Mouse (Mus musculus): ENCODE measurements around the gene Traf3ip1. TPM values are rescaled to one million over a fixed set of nuclear protein-coding genes. Genes with fewer than 3 reads are reported as not detected.

The Traf3ip1 gene
- polyA plus RNA-seq, 1 experiment from 2014 or later: 8.0 TPM

DNA sequence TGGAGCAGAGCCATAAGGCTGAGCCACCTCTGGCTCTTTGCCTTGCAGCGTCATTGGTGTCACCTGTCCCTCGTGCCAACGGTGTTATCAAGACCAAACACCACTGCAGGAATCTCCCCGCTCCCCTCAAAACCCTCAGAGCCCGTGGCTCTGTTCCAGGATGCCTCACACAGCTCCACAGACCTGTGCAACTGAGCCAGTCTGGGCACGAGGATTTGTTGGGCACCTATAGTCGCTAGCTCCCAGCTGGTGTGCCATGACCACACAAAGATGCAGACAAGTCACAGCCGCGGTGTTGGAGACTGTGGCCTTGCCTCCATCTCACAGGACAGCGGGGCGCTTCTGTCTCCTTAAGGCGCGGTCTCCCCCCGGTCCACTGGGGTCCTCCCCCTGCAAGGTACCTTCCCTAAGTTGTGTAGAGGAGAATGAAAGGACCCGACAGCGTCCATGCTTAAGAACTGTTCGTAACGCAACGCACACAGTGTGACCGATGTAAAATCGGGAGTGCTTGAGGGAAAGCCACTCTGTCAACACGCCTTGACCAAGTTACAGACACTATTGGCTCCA lies 45.3 kb downstream of the Traf3ip1 start:
- peak overlapping the region; percentile 43 for H3K9ac ChIP-seq
- H3K4me3 ChIP-seq (ENCODE audit: low read depth, low read length): peak overlapping the region; percentile 81
- H3K27ac ChIP-seq (ENCODE audit: low read depth): 0 out of 2 replicates have a peak overlapping the region, but pooled peaks have one; percentile 16
- H3K27me3 ChIP-seq (ENCODE audit: insufficient read depth, low read length): peaks cover 13% of the 10 kb centered on the region; the same call in 1 of the 2 replicates
- peak; percentile 20 for DNase-seq
- WGBS: 1% methylated on average over 22 of the region's 22 CpGs
- no peaks in the 10 kb centered on the region for H3K9me3 ChIP-seq (ENCODE audit: low read depth, low read length)
- peak overlapping the region; percentile 97 for H3K4me2 ChIP-seq
- H3K36me3 ChIP-seq (ENCODE audit: insufficient read depth): peaks cover 3% of the 10 kb centered on the region; the same call in 1 of the 2 replicates
- ATAC-seq (ENCODE audit: insufficient read depth): peak; percentile 42
- peaks cover 6% of the 10 kb centered on the region for H3K4me1 ChIP-seq (ENCODE audit: insufficient read depth)
- no peak for TF ChIP-seq CTCF (IDR thresholded peaks at IDR 0.05; ENCODE audit: low read depth)

DNA sequence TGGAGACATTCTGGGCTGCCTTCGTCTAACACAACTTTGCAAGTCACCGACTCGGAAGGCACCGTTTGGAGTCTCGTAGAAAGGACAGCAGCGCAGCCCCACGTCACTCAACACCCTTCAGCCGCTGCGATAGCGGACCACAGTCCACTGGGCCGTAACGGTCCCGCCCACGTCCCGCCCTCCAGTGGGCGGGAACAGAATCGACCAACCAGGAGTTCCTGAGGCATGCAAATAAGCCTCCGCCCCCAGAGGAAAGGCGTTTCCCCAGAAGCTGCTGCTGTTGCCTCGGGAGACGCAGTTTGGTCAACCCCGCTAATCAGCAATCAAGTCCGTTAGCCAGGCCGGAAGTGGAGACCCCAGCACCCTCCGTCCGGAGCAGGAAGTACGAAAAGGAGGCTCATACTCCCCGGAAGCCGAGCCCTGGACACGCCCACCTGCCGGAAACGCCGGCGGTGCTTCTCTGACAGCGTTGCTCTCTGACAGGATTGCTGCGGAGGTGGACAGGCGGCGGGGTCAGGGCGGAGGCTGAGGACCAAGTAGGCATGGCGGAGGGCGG lies 45.9 kb downstream of the Traf3ip1 start, which contains the start of gene Asb1:
TSS of gene Asb1 (plus strand) at position 274 of the 556 bp plus-strand sequence.
- ATAC-seq (ENCODE audit: insufficient read depth) (peak; percentile 98), DNase-seq (peak; percentile 99)
- peaks cover 8% of the 10 kb centered on the region for H3K36me3 ChIP-seq (ENCODE audit: insufficient read depth)
- H3K27me3 ChIP-seq (ENCODE audit: insufficient read depth, low read length): peaks cover 13% of the 10 kb centered on the region; the same call in 1 of the 2 replicates
- H3K9me3 ChIP-seq (ENCODE audit: low read depth, low read length): no peaks in the 10 kb centered on the region
- H3K4me3 ChIP-seq (ENCODE audit: low read depth, low read length): peak within 1 kb of the TSS; percentile 81
- peak; percentile 56 for TF ChIP-seq CTCF (IDR thresholded peaks at IDR 0.05; ENCODE audit: low read depth)
- H3K27ac ChIP-seq (ENCODE audit: low read depth): 0 out of 2 replicates have a peak within 1 kb of the TSS, but pooled peaks have one; percentile 30
- H3K4me1 ChIP-seq (ENCODE audit: insufficient read depth): peaks cover 6% of the 10 kb centered on the region
- H3K9ac ChIP-seq: peak within 1 kb of the TSS; percentile 67
- H3K4me2 ChIP-seq: peak within 1 kb of the TSS; percentile 97
- under 1% methylated on average over 41 of the region's 41 CpGs for WGBS

DNA sequence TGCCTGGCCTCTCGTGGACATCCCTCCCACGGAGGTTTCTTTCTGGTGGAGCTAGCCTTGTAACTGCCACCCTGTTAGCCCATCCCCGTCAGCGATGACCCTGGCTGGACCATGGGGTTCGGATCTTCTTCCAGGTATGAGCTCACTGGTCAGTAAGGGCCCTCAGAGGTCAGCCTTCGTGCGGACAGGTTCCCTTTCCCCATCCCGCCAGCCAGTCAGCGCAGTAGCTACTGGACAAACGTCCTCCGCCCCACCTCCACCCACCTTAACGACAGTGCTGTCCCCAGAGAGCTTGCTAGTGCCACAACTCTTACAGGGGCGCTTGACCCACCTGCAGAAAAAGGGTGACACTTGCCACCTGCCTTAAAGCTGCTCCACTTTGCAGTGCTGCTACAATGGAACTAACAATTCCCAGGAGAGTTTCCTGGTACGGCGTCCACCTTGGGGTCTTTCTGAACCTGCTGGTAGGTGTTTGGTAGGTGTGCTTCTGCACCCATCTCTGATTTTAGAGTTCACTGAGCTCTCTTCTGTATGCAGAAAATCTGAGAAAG lies 46.7 kb downstream of the Traf3ip1 start:
- DNase-seq (no peak), ATAC-seq (ENCODE audit: insufficient read depth) (no peak)
- Histone ChIP-seq H3K36me3 (ENCODE audit: insufficient read depth) (peaks cover 13% of the 10 kb centered on the region), H3K9me3 (ENCODE audit: low read depth, low read length) (no peaks in the 10 kb centered on the region), H3K27me3 (ENCODE audit: insufficient read depth, low read length) (peaks cover 13% of the 10 kb centered on the region; the same call in 1 of the 2 replicates), H3K27ac (ENCODE audit: low read depth) (0 out of 2 replicates have a peak overlapping the region, but pooled peaks have one; percentile 30), H3K9ac (peak overlapping the region; percentile 67), H3K4me3 (ENCODE audit: low read depth, low read length) (peak overlapping the region; percentile 81), H3K4me2 (peak overlapping the region; percentile 97), H3K4me1 (ENCODE audit: insufficient read depth) (peaks cover 6% of the 10 kb centered on the region)
- no peak for TF ChIP-seq CTCF (IDR thresholded peaks at IDR 0.05; ENCODE audit: low read depth)
- 13% methylated on average over 15 of the region's 15 CpGs for WGBS

DNA sequence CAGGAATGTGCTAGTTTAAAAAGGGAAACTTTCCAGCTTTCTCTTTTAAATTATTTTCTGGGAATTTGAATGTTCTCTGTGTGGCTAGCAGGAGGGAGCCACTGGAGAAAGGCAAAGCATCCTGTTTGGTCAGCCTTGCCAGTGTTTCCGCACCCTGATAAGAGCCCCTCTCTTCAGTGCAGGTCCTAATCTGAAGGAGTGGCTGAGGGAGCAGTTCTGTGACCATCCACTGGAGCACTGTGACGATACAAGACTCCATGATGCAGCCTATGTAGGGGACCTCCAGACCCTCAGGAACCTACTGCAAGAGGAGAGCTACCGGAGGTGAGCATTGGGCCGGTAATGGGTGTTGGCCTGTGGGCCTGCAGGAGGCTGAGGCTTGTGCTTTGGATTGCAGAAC lies 49.5 kb downstream of the Traf3ip1 start:
- no peaks in the 10 kb centered on the region for H3K9me3 ChIP-seq (ENCODE audit: low read depth, low read length)
- H3K9ac ChIP-seq: no peak overlapping the region
- H3K27ac ChIP-seq (ENCODE audit: low read depth): no peak overlapping the region
- peaks cover 6% of the 10 kb centered on the region for H3K4me1 ChIP-seq (ENCODE audit: insufficient read depth)
- ATAC-seq (ENCODE audit: insufficient read depth): no peak
- DNase-seq: no peak
- no peak for TF ChIP-seq CTCF (IDR thresholded peaks at IDR 0.05; ENCODE audit: low read depth)
- peaks cover 29% of the 10 kb centered on the region for H3K36me3 ChIP-seq (ENCODE audit: insufficient read depth)
- H3K27me3 ChIP-seq (ENCODE audit: insufficient read depth, low read length): peaks cover 9% of the 10 kb centered on the region; the same call in 1 of the 2 replicates
- H3K4me2 ChIP-seq: no peak overlapping the region
- WGBS: 80% methylated on average over 4 of the region's 4 CpGs
- H3K4me3 ChIP-seq (ENCODE audit: low read depth, low read length): no peak overlapping the region

DNA sequence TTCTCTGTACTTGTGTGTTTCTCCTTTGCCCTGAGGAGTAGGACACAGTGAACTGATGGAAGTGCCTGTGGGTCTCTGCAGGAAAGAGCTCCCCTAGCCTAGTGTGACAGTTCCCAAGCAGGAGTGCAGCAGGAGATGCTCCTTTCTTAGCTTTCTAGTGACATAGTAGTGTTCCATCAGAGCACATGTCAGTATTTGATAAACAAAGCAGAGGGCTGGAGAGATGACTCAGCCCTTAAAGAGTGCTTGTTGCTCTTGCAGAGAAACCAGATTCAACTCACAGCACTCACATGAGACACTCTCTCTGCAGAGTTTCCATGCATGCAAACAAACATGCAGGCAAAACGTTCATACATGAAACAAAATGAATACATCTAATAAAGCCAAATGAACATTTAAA lies 50.8 kb downstream of the Traf3ip1 start:
- no peak overlapping the region for H3K27ac ChIP-seq (ENCODE audit: low read depth)
- H3K9me3 ChIP-seq (ENCODE audit: low read depth, low read length): no peaks in the 10 kb centered on the region
- no peak for TF ChIP-seq CTCF (IDR thresholded peaks at IDR 0.05; ENCODE audit: low read depth)
- no peak overlapping the region for H3K4me2 ChIP-seq
- H3K4me1 ChIP-seq (ENCODE audit: insufficient read depth): no peaks in the 10 kb centered on the region; the same call in 1 of the 2 replicates
- ATAC-seq (ENCODE audit: insufficient read depth) (no peak), DNase-seq (no peak)
- H3K4me3 ChIP-seq (ENCODE audit: low read depth, low read length): no peak overlapping the region
- H3K36me3 ChIP-seq (ENCODE audit: insufficient read depth): peaks cover 29% of the 10 kb centered on the region
- WGBS: 76% methylated on average over 1 of the region's 1 CpGs
- no peaks in the 10 kb centered on the region for H3K27me3 ChIP-seq (ENCODE audit: insufficient read depth, low read length)
- H3K9ac ChIP-seq: no peak overlapping the region

DNA sequence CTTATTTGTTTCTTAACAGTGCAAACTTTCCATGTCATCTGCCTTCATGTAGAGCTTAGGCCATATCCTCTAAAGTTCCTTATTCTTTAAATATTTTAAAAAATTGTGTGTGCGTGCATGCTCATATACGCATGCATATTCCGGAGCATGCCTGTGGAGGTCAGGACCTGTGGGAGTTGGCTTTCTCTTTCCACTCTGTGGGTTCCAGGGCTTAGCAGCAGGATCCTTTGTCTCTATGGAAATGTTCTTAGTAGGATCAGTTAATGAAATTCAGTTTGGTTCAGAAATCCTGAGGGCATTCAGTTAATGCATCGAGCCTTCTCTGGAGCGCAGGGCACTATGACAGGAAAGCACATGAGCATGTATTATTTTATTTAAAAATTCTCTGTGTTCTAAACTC lies 53.1 kb downstream of the Traf3ip1 start:
- DNase-seq (no peak), ATAC-seq (ENCODE audit: insufficient read depth) (no peak)
- no peak for TF ChIP-seq CTCF (IDR thresholded peaks at IDR 0.05; ENCODE audit: low read depth)
- Histone ChIP-seq H3K4me1 (ENCODE audit: insufficient read depth) (no peaks in the 10 kb centered on the region), H3K9me3 (ENCODE audit: low read depth, low read length) (no peaks in the 10 kb centered on the region), H3K27me3 (ENCODE audit: insufficient read depth, low read length) (no peaks in the 10 kb centered on the region), H3K4me2 (no peak overlapping the region), H3K4me3 (ENCODE audit: low read depth, low read length) (no peak overlapping the region), H3K27ac (ENCODE audit: low read depth) (no peak overlapping the region), H3K9ac (no peak overlapping the region), H3K36me3 (ENCODE audit: insufficient read depth) (peaks cover 36% of the 10 kb centered on the region)
- 96% methylated on average over 5 of the region's 5 CpGs for WGBS

DNA sequence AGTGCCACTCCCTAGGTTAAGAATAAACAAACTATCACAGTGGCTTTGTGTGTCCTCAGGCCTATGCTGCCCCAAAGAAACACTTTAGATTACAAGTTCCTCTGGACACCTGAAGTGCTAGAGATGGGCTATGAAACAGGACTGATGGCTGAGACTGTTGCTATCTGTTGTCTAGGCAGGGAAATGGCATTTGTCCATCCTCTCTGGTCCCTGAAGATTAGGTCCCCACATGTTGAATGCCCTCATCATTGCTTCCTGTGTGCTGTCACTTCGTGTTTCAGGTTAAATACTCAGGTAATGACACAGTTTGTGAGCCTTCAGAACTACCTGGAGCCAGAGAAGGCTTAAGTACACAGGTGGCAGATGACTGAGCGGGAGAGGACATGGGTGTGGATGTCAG lies 54.6 kb downstream of the Traf3ip1 start:
- TF ChIP-seq CTCF (IDR thresholded peaks at IDR 0.05; ENCODE audit: low read depth): no peak
- no peak overlapping the region for H3K4me3 ChIP-seq (ENCODE audit: low read depth, low read length)
- H3K27ac ChIP-seq (ENCODE audit: low read depth): no peak overlapping the region
- H3K9ac ChIP-seq: no peak overlapping the region
- DNase-seq: no peak
- H3K4me1 ChIP-seq (ENCODE audit: insufficient read depth): no peaks in the 10 kb centered on the region
- no peak for ATAC-seq (ENCODE audit: insufficient read depth)
- H3K4me2 ChIP-seq: no peak overlapping the region
- H3K27me3 ChIP-seq (ENCODE audit: insufficient read depth, low read length): no peaks in the 10 kb centered on the region
- H3K36me3 ChIP-seq (ENCODE audit: insufficient read depth): peaks cover 43% of the 10 kb centered on the region
- WGBS: 79% methylated on average over 2 of the region's 2 CpGs
- H3K9me3 ChIP-seq (ENCODE audit: low read depth, low read length): no peaks in the 10 kb centered on the region

Measured in lung, embryonic 14.5 days (tissue).